In genomic region chr5:120612822-120613604, GRCm38 (mm10) we compare ENCODE assay signal across 8 mouse cellular contexts. TPM values are rescaled to one million over a fixed set of nuclear protein-coding genes. Genes with fewer than 3 reads are reported as not detected.
DNase-seq lines count a peak whose midpoint lies in the region; ATAC-seq and TF ChIP-seq lines count a peak whose summit lies in the region.

No protein-coding gene starts in this region.

- no peak for TF ChIP-seq RAD21 in MEL (IDR thresholded peaks at IDR 0.05; ENCODE audit: low read depth, low read length)

- no peaks in the 10 kb centered on the region for H3K27me3 ChIP-seq in MEL (ENCODE audit: control insufficient read depth in 1 of 2, insufficient read depth in 2 of 2, low read length in 2 of 2)
- H3K27me3 ChIP-seq in cerebellum, adult 2 months (ENCODE audit: control insufficient read depth, insufficient read depth, low read length): no peaks in the 10 kb centered on the region
- H3K27me3 ChIP-seq in forebrain, postnatal 0 days (ENCODE audit: insufficient read depth, low read length): no peaks in the 10 kb centered on the region
- H3K27me3 ChIP-seq in lung, embryonic 15.5 days: no peaks in the 10 kb centered on the region

- WGBS in cerebellum, adult 2 months: under 1% methylated on average over 69 of the region's 69 CpGs
- WGBS in forebrain, postnatal 0 days: under 1% methylated on average over 69 of the region's 69 CpGs
- WGBS in lung, embryonic 15.5 days: under 1% methylated on average over 69 of the region's 69 CpGs

- TF ChIP-seq CTCF in MEL (IDR thresholded peaks at IDR 0.05 in 2 of 3, conservative IDR thresholded peaks at IDR 0.05 in 1 of 3; ENCODE audit: control insufficient read depth in 1 of 3, insufficient read depth in 1 of 3, low read depth in 2 of 3, low read length in 3 of 3, poor library complexity in 1 of 3, severe bottlenecking in 1 of 3): no peak
- no peak for TF ChIP-seq CTCF in cerebellum, adult 2 months (IDR thresholded peaks at IDR 0.05; ENCODE audit: borderline replicate concordance, insufficient read depth, low read depth, low read length)
- no peak for TF ChIP-seq CTCF in forebrain, postnatal 0 days (IDR thresholded peaks at IDR 0.05; ENCODE audit: low read depth)

- no peak; a peak in 1 of 4 replicates for TF ChIP-seq EP300 in MEL (IDR thresholded peaks at IDR 0.05; ENCODE audit: low read depth in 1 of 2, low read length in 2 of 2)

- H3K27ac ChIP-seq in MEL (ENCODE audit: control insufficient read depth, low read depth, low read length): peak overlapping the region; percentile 78
- H3K27ac ChIP-seq in cerebellum, adult 2 months (ENCODE audit: insufficient read depth, low read length): peak overlapping the region; percentile 97
- peak overlapping the region; percentile 93 for H3K27ac ChIP-seq in forebrain, postnatal 0 days (ENCODE audit: low read depth, low read length)
- H3K27ac ChIP-seq in lung, embryonic 15.5 days: peak overlapping the region; percentile 86

- peak; percentile 88 to 99 for TF ChIP-seq POLR2A in MEL (IDR thresholded peaks at IDR 0.05; ENCODE audit: control insufficient read depth in 1 of 2, insufficient read depth in 1 of 2, low read depth in 1 of 2, low read length in 2 of 2, poor library complexity in 1 of 2)
- peak; percentile 69 for TF ChIP-seq POLR2A in cerebellum, adult 2 months (IDR thresholded peaks at IDR 0.05; ENCODE audit: borderline replicate concordance, insufficient read depth, low read length)

- no peaks in the 10 kb centered on the region; a peak in 1 of 4 replicates for H3K36me3 ChIP-seq in MEL (ENCODE audit: control insufficient read depth in 1 of 2, insufficient read depth in 2 of 2, low read length in 2 of 2)
- H3K36me3 ChIP-seq in forebrain, postnatal 0 days (ENCODE audit: insufficient read depth): peaks cover 6% of the 10 kb centered on the region
- H3K36me3 ChIP-seq in lung, embryonic 15.5 days: peaks cover 19% of the 10 kb centered on the region

- H3K4me3 ChIP-seq in MEL (ENCODE audit: control insufficient read depth in 1 of 2, insufficient read depth in 1 of 2, low read depth in 2 of 2, low read length in 2 of 2): peak overlapping the region; percentile 88
- peak overlapping the region; percentile 97 for H3K4me3 ChIP-seq in cerebellum, adult 2 months (replicated peaks; ENCODE audit: insufficient read depth, low read depth, low read length)
- peak overlapping the region; percentile 76 for H3K4me3 ChIP-seq in forebrain, postnatal 0 days (ENCODE audit: low read depth, low read length)
- H3K4me3 ChIP-seq in lung, embryonic 15.5 days: peak overlapping the region; percentile 79

- H3K4me1 ChIP-seq in MEL (ENCODE audit: control insufficient read depth in 1 of 2, insufficient read depth in 2 of 2, low read length in 2 of 2): peaks cover 2 to 9% of the 10 kb centered on the region in 2 experiments; a peak in 2 of 4 replicates
- peaks cover 8% of the 10 kb centered on the region for H3K4me1 ChIP-seq in cerebellum, adult 2 months (ENCODE audit: control insufficient read depth, insufficient read depth, low read length)
- H3K4me1 ChIP-seq in forebrain, postnatal 0 days (ENCODE audit: insufficient read depth): peaks cover 11% of the 10 kb centered on the region; the same call in 1 of the 2 replicates
- peaks cover 24% of the 10 kb centered on the region for H3K4me1 ChIP-seq in lung, embryonic 15.5 days

- H3K79me2 ChIP-seq in MEL (ENCODE audit: control insufficient read depth, insufficient read depth, low read length, poor library complexity): peaks cover 29% of the 10 kb centered on the region

- ATAC-seq in forebrain, postnatal 0 days: peak; percentile 92
- ATAC-seq in lung, embryonic 15.5 days (ENCODE audit: borderline replicate concordance, extremely low read depth, low FRiP score, low TSS enrichment): peak; percentile 95

- H3K4me2 ChIP-seq in forebrain, postnatal 0 days (ENCODE audit: low read depth): peak overlapping the region; percentile 67
- peak overlapping the region; percentile 83 for H3K4me2 ChIP-seq in lung, embryonic 15.5 days

- DNase-seq in MEL (ENCODE audit: low read depth, low spot score): peak; percentile 100
- DNase-seq in cerebellum, adult 2 months: peak; percentile 100
- peak; percentile 100 for DNase-seq in forebrain, postnatal 0 days
- DNase-seq in heart, postnatal 4 days: peak; percentile 100
- peak; percentile 100 for DNase-seq in layer of hippocampus, adult 8-10 months (ENCODE audit: low spot score in 2 of 2)
- DNase-seq in ovary, adult 18-20 months (ENCODE audit: low spot score): peak; percentile 100
- peak; percentile 100 for DNase-seq in thymus, postnatal 0 days (ENCODE audit: low spot score)

- H3K9ac ChIP-seq in MEL (ENCODE audit: control insufficient read depth, low read depth, low read length, poor library complexity, severe bottlenecking): peak overlapping the region; percentile 90
- H3K9ac ChIP-seq in forebrain, postnatal 0 days: peak overlapping the region; percentile 73
- H3K9ac ChIP-seq in lung, embryonic 15.5 days: peak overlapping the region; percentile 68

- no peaks in the 10 kb centered on the region for H3K9me3 ChIP-seq in MEL (replicated peaks; ENCODE audit: insufficient read depth, low read length)
- H3K9me3 ChIP-seq in forebrain, postnatal 0 days (ENCODE audit: low read length): no peaks in the 10 kb centered on the region
- no peaks in the 10 kb centered on the region for H3K9me3 ChIP-seq in lung, embryonic 15.5 days

TF ChIP-seq in MEL, 35 proteins besides CTCF, POLR2A, EP300 and RAD21 (continues in another document):
- no peak for TF ChIP-seq MYB (IDR thresholded peaks at IDR 0.05; ENCODE audit: low read depth, low read length)

RNA-seq across cellular contexts. Expression of gene Ddx54, which starts 0.5 kb away (rescaled TPM):
- total RNA-seq in MEL (2012; rRNA removed): 73.8 and 74.8 TPM in 2 replicates
- polyA plus RNA-seq in MEL (2012; ENCODE audit: insufficient read depth in 1 of 2, insufficient read length in 2 of 2, low read depth in 1 of 2, low replicate concordance in 2 of 2, missing spikeins in 1 of 2): 10 to 100 TPM in 1 of 2 experiments, not detected in 1; 99.9 TPM
- 24.1 and 25.4 TPM in 2 replicates for polyA plus RNA-seq in cerebellum, adult 2 months (2012; rRNA removed)
- total RNA-seq in forebrain, postnatal 0 days (2014; rRNA removed): 43.9 and 46.0 TPM in 2 replicates
- 35.5 and 40.0 TPM in 2 replicates for polyA plus RNA-seq in forebrain, postnatal 0 days (2015; fragmentation: Nextera tagmentation; extraction: Ambion mirVana)
- 10 to 100 TPM; 30.8 to 32.0 TPM for total RNA-seq in heart, postnatal 4 days (2021)
- total RNA-seq in layer of hippocampus, adult 8-10 months (2022): 10 to 100 TPM; 32.8 to 37.1 (median 35.7) TPM
- polyA plus RNA-seq in lung, embryonic 15.5 days (2015; fragmentation: Nextera tagmentation; extraction: Ambion mirVana): 37.8 and 41.1 TPM in 2 replicates
- 106 and 108 TPM in 2 replicates for polyA plus RNA-seq in thymus, postnatal 0 days (2015; fragmentation: Nextera tagmentation; extraction: Ambion mirVana)

RNA-seq across cellular contexts. Expression of gene Rita1, which starts 0.6 kb away (rescaled TPM):
- total RNA-seq in MEL (2012; rRNA removed): 14.0 and 18.1 TPM in 2 replicates
- 10 to 100 TPM in 1 of 2 experiments, not detected in 1; 22.1 TPM for polyA plus RNA-seq in MEL (2012; ENCODE audit: insufficient read depth in 1 of 2, insufficient read length in 2 of 2, low read depth in 1 of 2, low replicate concordance in 2 of 2, missing spikeins in 1 of 2)
- 43.7 and 47.3 TPM in 2 replicates for polyA plus RNA-seq in cerebellum, adult 2 months (2012; rRNA removed)
- total RNA-seq in forebrain, postnatal 0 days (2014; rRNA removed): 24.1 and 36.5 TPM in 2 replicates
- 28.6 and 31.8 TPM in 2 replicates for polyA plus RNA-seq in forebrain, postnatal 0 days (2015; fragmentation: Nextera tagmentation; extraction: Ambion mirVana)
- total RNA-seq in heart, postnatal 4 days (2021): 10 to 100 TPM; 10.7 to 10.8 TPM
- total RNA-seq in layer of hippocampus, adult 8-10 months (2022): 10 to 100 TPM; 22.1 to 27.3 (median 24.7) TPM
- 11.1 and 11.6 TPM in 2 replicates for polyA plus RNA-seq in lung, embryonic 15.5 days (2015; fragmentation: Nextera tagmentation; extraction: Ambion mirVana)
- polyA plus RNA-seq in thymus, postnatal 0 days (2015; fragmentation: Nextera tagmentation; extraction: Ambion mirVana): 10.7 TPM in 2 replicates

RNA-seq across cellular contexts. Expression of gene Cfap73, which starts 21.0 kb away (rescaled TPM):
- not detected in 2 replicates for total RNA-seq in MEL (2012; rRNA removed)
- polyA plus RNA-seq in MEL (2012; ENCODE audit: insufficient read depth in 1 of 2, insufficient read length in 2 of 2, low read depth in 1 of 2, low replicate concordance in 2 of 2, missing spikeins in 1 of 2): under 1 TPM in 1 of 2 experiments, not detected in 1; 0.25 TPM
- 0.24 and 0.31 TPM in 2 replicates for polyA plus RNA-seq in cerebellum, adult 2 months (2012; rRNA removed)
- total RNA-seq in forebrain, postnatal 0 days (2014; rRNA removed): 1.9 and 2.1 TPM in 2 replicates
- polyA plus RNA-seq in forebrain, postnatal 0 days (2015; fragmentation: Nextera tagmentation; extraction: Ambion mirVana): 0.68 and 1.2 TPM in 2 replicates
- not detected for total RNA-seq in heart, postnatal 4 days (2021)
- total RNA-seq in layer of hippocampus, adult 8-10 months (2022): under 1 TPM in 2 of 4 experiments, not detected in 2; 0.50 to 0.56 TPM
- polyA plus RNA-seq in lung, embryonic 15.5 days (2015; fragmentation: Nextera tagmentation; extraction: Ambion mirVana): 0.44 and 0.59 TPM in 2 replicates
- polyA plus RNA-seq in thymus, postnatal 0 days (2015; fragmentation: Nextera tagmentation; extraction: Ambion mirVana): 0.23 and 0.30 TPM in 2 replicates

RNA-seq across cellular contexts. Expression of gene Iqcd, which starts 24.2 kb away (rescaled TPM):
- 0.62 and 1.1 TPM in 2 replicates for total RNA-seq in MEL (2012; rRNA removed)
- 1 to 10 TPM in 1 of 2 experiments, not detected in 1; 2.2 TPM for polyA plus RNA-seq in MEL (2012; ENCODE audit: insufficient read depth in 1 of 2, insufficient read length in 2 of 2, low read depth in 1 of 2, low replicate concordance in 2 of 2, missing spikeins in 1 of 2)
- 1.8 and 2.0 TPM in 2 replicates for polyA plus RNA-seq in cerebellum, adult 2 months (2012; rRNA removed)
- total RNA-seq in forebrain, postnatal 0 days (2014; rRNA removed): 1.4 and 2.0 TPM in 2 replicates
- polyA plus RNA-seq in forebrain, postnatal 0 days (2015; fragmentation: Nextera tagmentation; extraction: Ambion mirVana): 1.4 and 1.8 TPM in 2 replicates
- total RNA-seq in heart, postnatal 4 days (2021): not detected
- total RNA-seq in layer of hippocampus, adult 8-10 months (2022): 1 to 10 TPM; 1.2 to 1.6 (median 1.5) TPM
- polyA plus RNA-seq in lung, embryonic 15.5 days (2015; fragmentation: Nextera tagmentation; extraction: Ambion mirVana): 0.34 and 0.64 TPM in 2 replicates
- polyA plus RNA-seq in thymus, postnatal 0 days (2015; fragmentation: Nextera tagmentation; extraction: Ambion mirVana): 1.5 and 1.7 TPM in 2 replicates

RNA-seq across cellular contexts. Expression of gene Tpcn1, which starts 24.5 kb away (rescaled TPM):
- total RNA-seq in MEL (2012; rRNA removed): 11.0 and 11.3 TPM in 2 replicates
- polyA plus RNA-seq in MEL (2012; ENCODE audit: insufficient read depth in 1 of 2, insufficient read length in 2 of 2, low read depth in 1 of 2, low replicate concordance in 2 of 2, missing spikeins in 1 of 2): 10 to 100 TPM in 1 of 2 experiments, not detected in 1; 43.2 TPM
- 47.3 and 56.6 TPM in 2 replicates for polyA plus RNA-seq in cerebellum, adult 2 months (2012; rRNA removed)
- 10.0 and 14.3 TPM in 2 replicates for total RNA-seq in forebrain, postnatal 0 days (2014; rRNA removed)
- 7.9 and 11.1 TPM in 2 replicates for polyA plus RNA-seq in forebrain, postnatal 0 days (2015; fragmentation: Nextera tagmentation; extraction: Ambion mirVana)
- 10 to 100 TPM; 31.6 to 34.2 TPM for total RNA-seq in heart, postnatal 4 days (2021)
- total RNA-seq in layer of hippocampus, adult 8-10 months (2022): 10 to 100 TPM; 38.2 to 43.8 (median 41.1) TPM
- polyA plus RNA-seq in lung, embryonic 15.5 days (2015; fragmentation: Nextera tagmentation; extraction: Ambion mirVana): 18.6 and 20.3 TPM in 2 replicates
- 33.3 and 48.6 TPM in 2 replicates for polyA plus RNA-seq in thymus, postnatal 0 days (2015; fragmentation: Nextera tagmentation; extraction: Ambion mirVana)

Comparison
In these comparisons a context has a peak if more than half of its experiments do, and no peak if none do; other contexts are left out.
1. Peak in every context shown above with its lines: DNase-seq, ATAC-seq, H3K4me3 ChIP-seq and H3K27ac ChIP-seq.